Mouse (Mus musculus) limb, embryonic 10.5 days (tissue): ENCODE results near the gene Cd160. TPM values are rescaled to one million over a fixed set of nuclear protein-coding genes. Genes with fewer than 3 reads are reported as not detected.

ENCODE experiments used
- DNase-seq: peaks from one replicate; pipeline ENCODE4 v3.0.0-alpha.2; 2017; ENCODE audit warnings: low spot score
- H3K27ac ChIP-seq: fragments of 300-500 bp; sonication (generic); 2 replicates; pipeline ENCODE4 v1.5.1; 2016; ENCODE audit warnings: mild to moderate bottlenecking
- H3K27me3 ChIP-seq: fragments of 300-500 bp; sonication (generic); 2 replicates; pipeline ENCODE4 v1.6.1; 2016; ENCODE audit warnings: low read depth, mild to moderate bottlenecking; ENCODE audit not compliant: poor library complexity, severe bottlenecking
- H3K36me3 ChIP-seq: fragments of 300-500 bp; sonication (generic); 2 replicates; pipeline ENCODE4 v1.6.1; 2016; ENCODE audit warnings: mild to moderate bottlenecking, moderate library complexity
- H3K4me1 ChIP-seq: fragments of 300-500 bp; sonication (generic); 2 replicates; pipeline ENCODE4 v1.6.1; 2016
- H3K4me3 ChIP-seq: fragments of 300-500 bp; sonication (generic); 2 replicates; pipeline ENCODE4 v1.5.1; 2016; ENCODE audit warnings: mild to moderate bottlenecking, moderate library complexity
- H3K9me3 ChIP-seq: fragments of 300-500 bp; sonication (generic); replicated peaks from 2 replicates; pipeline ENCODE4 v1.6.1; 2016; ENCODE audit warnings: mild to moderate bottlenecking
- WGBS: fragments of 180-500 bp; shearing (Covaris S2); methylation state at CpG from one replicate; pipeline ENCODE4 v1.1.7; 2016; 5-methylcytosine and 5-hydroxymethylcytosine counted together
- polyA plus RNA-seq: library from polyadenylated mRNA; unstranded; fragments of >200 nt; fragmentation: Nextera tagmentation; extraction: Ambion mirVana; gene quantifications from 2 replicates; pipeline ENCODE4 v1.2.1, GENCODE M21; 2016

Gene Cd160
- polyA plus RNA-seq, 1 experiment from 2014 or later: 0.13 TPM

GRCm38 (mm10) chr3:96848470-96848869, 19.3 kb upstream of the Cd160 start:
- WGBS: 90% methylated on average over 7 of the region's 8 CpGs
- no peaks in the 10 kb centered on the region for H3K9me3 ChIP-seq
- no peak for DNase-seq

GRCm38 (mm10) chr3:96847661-96848060, 18.5 kb upstream of the Cd160 start:
- H3K27ac ChIP-seq: peak overlapping the region; percentile 7; the same call in 1 of the 2 replicates

More at GRCm38 (mm10) chr3:96848470-96848869, 19.3 kb upstream of the Cd160 start:
- H3K4me1 ChIP-seq: peaks cover 17% of the 10 kb centered on the region
- H3K27me3 ChIP-seq: no peaks in the 10 kb centered on the region
- no peaks in the 10 kb centered on the region for H3K36me3 ChIP-seq
- H3K27ac ChIP-seq: no peak overlapping the region
- no peak overlapping the region for H3K4me3 ChIP-seq

GRCm38 (mm10) chr3:96846985-96847384, 17.8 kb upstream of the Cd160 start:
- no peaks in the 10 kb centered on the region for H3K36me3 ChIP-seq
- H3K27me3 ChIP-seq: no peaks in the 10 kb centered on the region
- no peak for DNase-seq
- 0 out of 2 replicates have a peak overlapping the region, but pooled peaks have one; percentile 7 for H3K27ac ChIP-seq
- H3K9me3 ChIP-seq: no peaks in the 10 kb centered on the region
- H3K4me3 ChIP-seq: no peak overlapping the region
- H3K4me1 ChIP-seq: peaks cover 17% of the 10 kb centered on the region
- WGBS: 89% methylated on average over 12 of the region's 12 CpGs

More at GRCm38 (mm10) chr3:96847661-96848060, 18.5 kb upstream of the Cd160 start:
- Histone ChIP-seq H3K27me3 (no peaks in the 10 kb centered on the region), H3K9me3 (no peaks in the 10 kb centered on the region), H3K4me3 (no peak overlapping the region), H3K4me1 (peaks cover 17% of the 10 kb centered on the region), H3K36me3 (no peaks in the 10 kb centered on the region)
- DNase-seq: peak; percentile 34
- WGBS: 16% methylated on average over 6 of the region's 6 CpGs

- Histone ChIP-seq H3K27ac (no peak overlapping the region), H3K36me3 (no peaks in the 10 kb centered on the region), H3K4me3 (no peak overlapping the region), H3K4me1 (peaks cover 17% of the 10 kb centered on the region), H3K27me3 (no peaks in the 10 kb centered on the region), H3K9me3 (no peaks in the 10 kb centered on the region)
- DNase-seq: no peak
- 90% methylated on average over 9 of the region's 9 CpGs for WGBS
These were observed 16.7 kb upstream of the Cd160 start for GRCm38 (mm10) chr3:96845806-96846205.

GRCm38 (mm10) chr3:96845191-96845590, 16.0 kb upstream of the Cd160 start:
- Histone ChIP-seq H3K27me3 (no peaks in the 10 kb centered on the region), H3K4me3 (no peak overlapping the region), H3K4me1 (peaks cover 17% of the 10 kb centered on the region), H3K36me3 (no peaks in the 10 kb centered on the region), H3K27ac (no peak overlapping the region), H3K9me3 (no peaks in the 10 kb centered on the region)
- 92% methylated on average over 6 of the region's 6 CpGs for WGBS
- no peak for DNase-seq

- Histone ChIP-seq H3K27ac (no peak overlapping the region), H3K9me3 (no peaks in the 10 kb centered on the region), H3K27me3 (no peaks in the 10 kb centered on the region), H3K4me1 (no peaks in the 10 kb centered on the region), H3K4me3 (no peak overlapping the region), H3K36me3 (no peaks in the 10 kb centered on the region)
- DNase-seq: no peak
- WGBS: 81% methylated on average over 7 of the region's 7 CpGs
These were observed 10.0 kb upstream of the Cd160 start for GRCm38 (mm10) chr3:96838996-96839645.

- Histone ChIP-seq H3K9me3 (no peaks in the 10 kb centered on the region), H3K36me3 (no peaks in the 10 kb centered on the region), H3K27ac (no peak overlapping the region), H3K4me3 (no peak overlapping the region), H3K27me3 (no peaks in the 10 kb centered on the region), H3K4me1 (no peaks in the 10 kb centered on the region)
- WGBS: 89% methylated on average over 2 of the region's 2 CpGs
- no peak for DNase-seq
These were observed 7.3 kb upstream of the Cd160 start for GRCm38 (mm10) chr3:96836414-96836813.

GRCm38 (mm10) chr3:96834587-96835348, 5.6 kb upstream of the Cd160 start:
- DNase-seq: no peak

GRCm38 (mm10) chr3:96832930-96833329, 3.8 kb upstream of the Cd160 start:
- no peak for DNase-seq
- H3K4me3 ChIP-seq: no peak overlapping the region
- H3K36me3 ChIP-seq: no peaks in the 10 kb centered on the region
- 0 out of 2 replicates have a peak, but pooled peaks cover 3% of the 10 kb centered on the region for H3K27me3 ChIP-seq
- H3K9me3 ChIP-seq: no peaks in the 10 kb centered on the region
- no peak overlapping the region for H3K27ac ChIP-seq
- no peaks in the 10 kb centered on the region for H3K4me1 ChIP-seq
- WGBS: 44% methylated on average over 5 of the region's 5 CpGs

More at GRCm38 (mm10) chr3:96834587-96835348, 5.6 kb upstream of the Cd160 start:
- Histone ChIP-seq H3K4me3 (no peak overlapping the region), H3K4me1 (no peaks in the 10 kb centered on the region), H3K27ac (no peak overlapping the region), H3K9me3 (no peaks in the 10 kb centered on the region), H3K36me3 (no peaks in the 10 kb centered on the region), H3K27me3 (no peaks in the 10 kb centered on the region)
- 79% methylated on average over 7 of the region's 7 CpGs for WGBS

GRCm38 (mm10) chr3:96829856-96830255, 705 bp upstream of the Cd160 start:
- Histone ChIP-seq H3K27ac (no peak overlapping the region), H3K27me3 (0 out of 2 replicates have a peak, but pooled peaks cover 3% of the 10 kb centered on the region), H3K9me3 (no peaks in the 10 kb centered on the region), H3K4me1 (peaks cover 3% of the 10 kb centered on the region; the same call in 1 of the 2 replicates), H3K4me3 (no peak overlapping the region), H3K36me3 (no peaks in the 10 kb centered on the region)
- WGBS: 78% methylated on average over 10 of the region's 10 CpGs
- no peak for DNase-seq

- H3K27me3 ChIP-seq: 0 out of 2 replicates have a peak, but pooled peaks cover 3% of the 10 kb centered on the region
- H3K9me3 ChIP-seq: no peaks in the 10 kb centered on the region
- peaks cover 6% of the 10 kb centered on the region; the same call in 1 of the 2 replicates for H3K4me1 ChIP-seq
- no peaks in the 10 kb centered on the region for H3K36me3 ChIP-seq
- DNase-seq: no peak
- H3K4me3 ChIP-seq: no peak overlapping the region
- H3K27ac ChIP-seq: no peak overlapping the region
- WGBS: 31% methylated on average over 15 of the region's 15 CpGs
These were observed 765 bp downstream of the Cd160 start for GRCm38 (mm10) chr3:96828308-96828864.

GRCm38 (mm10) chr3:96825261-96825660, 3.9 kb downstream of the Cd160 start:
- H3K36me3 ChIP-seq: no peaks in the 10 kb centered on the region
- peaks cover 6% of the 10 kb centered on the region; the same call in 1 of the 2 replicates for H3K4me1 ChIP-seq
- H3K27me3 ChIP-seq: 0 out of 2 replicates have a peak, but pooled peaks cover 3% of the 10 kb centered on the region
- DNase-seq: no peak
- H3K4me3 ChIP-seq: no peak overlapping the region
- WGBS: 49% methylated on average over 11 of the region's 11 CpGs
- no peak overlapping the region for H3K27ac ChIP-seq
- no peaks in the 10 kb centered on the region for H3K9me3 ChIP-seq

- DNase-seq: no peak
- no peak overlapping the region for H3K27ac ChIP-seq
- 89% methylated on average over 12 of the region's 12 CpGs for WGBS
- no peaks in the 10 kb centered on the region for H3K9me3 ChIP-seq
- H3K36me3 ChIP-seq: no peaks in the 10 kb centered on the region
- 0 out of 2 replicates have a peak, but pooled peaks cover 3% of the 10 kb centered on the region for H3K27me3 ChIP-seq
- no peak overlapping the region for H3K4me3 ChIP-seq
- peaks cover 6% of the 10 kb centered on the region; the same call in 1 of the 2 replicates for H3K4me1 ChIP-seq
These were observed 4.5 kb downstream of the Cd160 start for GRCm38 (mm10) chr3:96824614-96825013.
